Mouse (Mus musculus) midbrain, postnatal 0 days (tissue): Measurements from ENCODE around the gene Med12l. TPM values are rescaled to one million over a fixed set of nuclear protein-coding genes. Genes with fewer than 3 reads are reported as not detected.

Experiments used
- ATAC-seq: fragments of 200-750 bp; cut with Nextera tagmentation; 2 replicates; pipeline ENCODE4 v1.8.0; 2017; ENCODE audit warnings: moderate number of reproducible peaks, mild to moderate bottlenecking, moderate TSS enrichment, moderate library complexity; ENCODE audit not compliant: low FRiP score
- DNase-seq: peaks from one replicate; pipeline ENCODE4 v3.0.0-alpha.2; 2015; ENCODE audit warnings: low spot score
- H3K27ac ChIP-seq: fragments of 300-500 bp; sonication (generic); 2 replicates; pipeline ENCODE4 v1.5.1; 2014; ENCODE audit warnings: low read depth, mild to moderate bottlenecking, low read length, mixed read lengths
- H3K27me3 ChIP-seq: fragments of 300-500 bp; sonication (generic); 2 replicates; pipeline ENCODE4 v1.6.1; 2014; ENCODE audit warnings: low read length, control low read depth, mixed read lengths; ENCODE audit not compliant: insufficient read depth
- H3K36me3 ChIP-seq: fragments of 300-500 bp; sonication (generic); 2 replicates; pipeline ENCODE4 v1.6.1; 2014; ENCODE audit warnings: low read length, control low read depth, mixed read lengths; ENCODE audit not compliant: insufficient read depth
- H3K4me1 ChIP-seq: fragments of 300-500 bp; sonication (generic); 2 replicates; pipeline ENCODE4 v1.6.1; 2014; ENCODE audit warnings: mild to moderate bottlenecking, control low read depth, antibody characterized with exemption, low read length, mixed read lengths; ENCODE audit not compliant: insufficient read depth
- H3K4me2 ChIP-seq: fragments of 300-500 bp; sonication (generic); 2 replicates; pipeline ENCODE4 v1.6.1; 2014; ENCODE audit warnings: low read depth, mild to moderate bottlenecking, low read length, mixed read lengths; ENCODE audit not compliant: poor library complexity, severe bottlenecking
- H3K4me3 ChIP-seq: fragments of 300-500 bp; sonication (generic); 2 replicates; pipeline ENCODE4 v1.5.1; 2014; ENCODE audit warnings: low read depth, mild to moderate bottlenecking, low read length, moderate library complexity
- H3K9ac ChIP-seq: fragments of 300-500 bp; sonication (generic); replicated peaks from 2 replicates; pipeline ENCODE4 v1.6.1; 2014; ENCODE audit warnings: mild to moderate bottlenecking, low read length, moderate library complexity, mixed read lengths; ENCODE audit not compliant: poor library complexity, severe bottlenecking
- H3K9me3 ChIP-seq: fragments of 300-500 bp; sonication (generic); 2 replicates; pipeline ENCODE4 v1.6.1; 2016; ENCODE audit warnings: low read length, control low read depth
- CTCF ChIP-seq: IDR thresholded peaks from 2 replicates; pipeline ENCODE4 v1.5.1; 2016; ENCODE audit warnings: antibody characterized with exemption, mild to moderate bottlenecking
- WGBS: fragments of 180-500 bp; shearing (Covaris S2); extraction: QIAGEN DNeasy Blood & Tissue Kit; methylation state at CpG from one replicate; pipeline ENCODE4 v1.1.7; 2014; 5-methylcytosine and 5-hydroxymethylcytosine counted together
- polyA plus RNA-seq: library from polyadenylated mRNA; unstranded; fragments of >200 nt; fragmentation: Nextera tagmentation; extraction: Ambion mirVana; gene quantifications from 2 replicates; pipeline ENCODE4 v1.2.1, GENCODE M21; 2015
- total RNA-seq: library from RNA; depleted of rRNA; stranded (reverse); fragments of >200 nt; gene quantifications from 2 replicates; pipeline ENCODE4 v1.2.3, GENCODE M21; 2014; rRNA removed

Med12l gene
- total RNA-seq, result 23.0 and 25.8 TPM in 2 replicates
- 3.0 and 3.7 TPM in 2 replicates for polyA plus RNA-seq

- no peaks in the 10 kb centered on the region for H3K36me3 ChIP-seq
- TF ChIP-seq CTCF, result peak; percentile 41
- H3K9ac ChIP-seq, result peak within 1 kb of the TSS; percentile 79
- H3K9me3 ChIP-seq, result no peaks in the 10 kb centered on the region
- ATAC-seq (peak; percentile 75), DNase-seq (peak; percentile 80)
- H3K27ac ChIP-seq, result peak within 1 kb of the TSS; percentile 88
- 0 out of 2 replicates have a peak, but pooled peaks cover 3% of the 10 kb centered on the region for H3K4me1 ChIP-seq
- under 1% methylated on average over 65 of the region's 69 CpGs for WGBS
- peak within 1 kb of the TSS; percentile 64 for H3K4me3 ChIP-seq
- H3K27me3 ChIP-seq, result no peaks in the 10 kb centered on the region
- peak within 1 kb of the TSS; percentile 81 for H3K4me2 ChIP-seq
Observed at GRCm38 (mm10) chr3:59005271-59005995, at the start of gene Med12l. TSS of gene Med12l (plus strand) at chr3:59005825.

- Histone ChIP-seq H3K27ac (no peak overlapping the region), H3K27me3 (no peaks in the 10 kb centered on the region), H3K36me3 (no peaks in the 10 kb centered on the region), H3K9ac (no peak overlapping the region), H3K4me3 (no peak overlapping the region), H3K4me2 (no peak overlapping the region), H3K9me3 (no peaks in the 10 kb centered on the region), H3K4me1 (no peaks in the 10 kb centered on the region)
- no peak for TF ChIP-seq CTCF
- WGBS, result 95% methylated on average over 1 of the region's 1 CpGs
- DNase-seq, result no peak
- no peak for ATAC-seq
Observed at GRCm38 (mm10) chr3:58961166-58961565, 44.5 kb upstream of the Med12l start.

DNA sequence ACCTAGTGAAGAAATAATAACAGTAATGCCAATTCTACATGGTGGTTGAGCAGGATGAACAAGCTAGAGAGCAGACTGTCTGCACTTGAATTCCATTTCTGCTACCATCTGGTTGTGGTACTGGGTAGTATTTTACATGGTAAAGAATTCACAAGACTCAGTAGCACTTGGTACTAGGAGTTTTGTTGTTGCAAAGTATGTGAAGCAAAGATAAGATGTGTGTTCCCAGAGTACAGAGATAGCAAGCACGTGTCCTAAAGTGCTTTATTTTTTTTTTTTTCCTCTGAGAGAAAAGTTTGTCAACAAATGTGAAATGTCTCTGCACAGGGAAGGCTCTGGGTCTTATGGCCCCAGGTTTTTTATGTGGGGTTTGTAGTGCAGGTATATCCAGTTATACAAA is 28.2 kb upstream of the Med12l start:
- Histone ChIP-seq H3K27ac (no peak overlapping the region), H3K36me3 (no peaks in the 10 kb centered on the region), H3K27me3 (no peaks in the 10 kb centered on the region), H3K9ac (no peak overlapping the region), H3K4me3 (no peak overlapping the region), H3K4me1 (no peaks in the 10 kb centered on the region), H3K9me3 (no peaks in the 10 kb centered on the region), H3K4me2 (no peak overlapping the region)
- ATAC-seq (no peak), DNase-seq (no peak)
- TF ChIP-seq CTCF, result no peak
- WGBS, result 77% methylated on average over 1 of the region's 1 CpGs

GRCm38 (mm10) chr3:58977906-58978622 is 27.6 kb upstream of the Med12l start:
- ATAC-seq (no peak), DNase-seq (no peak)
- H3K9me3 ChIP-seq, result no peaks in the 10 kb centered on the region
- H3K27me3 ChIP-seq, result no peaks in the 10 kb centered on the region
- H3K4me2 ChIP-seq, result no peak overlapping the region
- H3K9ac ChIP-seq, result no peak overlapping the region
- WGBS, result 91% methylated on average over 7 of the region's 7 CpGs
- no peak for TF ChIP-seq CTCF
- H3K4me3 ChIP-seq, result no peak overlapping the region
- H3K27ac ChIP-seq, result no peak overlapping the region
- H3K4me1 ChIP-seq, result no peaks in the 10 kb centered on the region
- H3K36me3 ChIP-seq, result no peaks in the 10 kb centered on the region

- no peaks in the 10 kb centered on the region for H3K9me3 ChIP-seq
- H3K27me3 ChIP-seq, result no peaks in the 10 kb centered on the region
- H3K27ac ChIP-seq, result no peak overlapping the region
- 69% methylated on average over 4 of the region's 4 CpGs for WGBS
- no peak overlapping the region for H3K9ac ChIP-seq
- TF ChIP-seq CTCF, result no peak
- H3K4me3 ChIP-seq, result no peak overlapping the region
- no peak overlapping the region for H3K4me2 ChIP-seq
- ATAC-seq (no peak), DNase-seq (no peak)
- no peaks in the 10 kb centered on the region for H3K4me1 ChIP-seq
- H3K36me3 ChIP-seq, result no peaks in the 10 kb centered on the region
Observed at GRCm38 (mm10) chr3:58980579-58980978, 25.0 kb upstream of the Med12l start.
